Mouse (Mus musculus): ENCODE data around the gene Jag2.

Gene Jag2

GRCm38 (mm10) chr12:112940710-112941109, 11.1 kb upstream of the Jag2 start:
- no peak for DNase-seq

GRCm38 (mm10) chr12:112940238-112940637, 10.7 kb upstream of the Jag2 start:
- no peak for DNase-seq

GRCm38 (mm10) chr12:112938873-112939565, 9.4 kb upstream of the Jag2 start:
- peak; percentile 72 to 78 for DNase-seq

- no peak for DNase-seq
These were observed 8.8 kb upstream of the Jag2 start for GRCm38 (mm10) chr12:112938366-112938765.

- no peak for DNase-seq
These were observed 8.3 kb upstream of the Jag2 start for GRCm38 (mm10) chr12:112937906-112938305.

- no peak for DNase-seq
These were observed 3.1 kb upstream of the Jag2 start for GRCm38 (mm10) chr12:112932647-112933046.

GRCm38 (mm10) chr12:112928401-112929241, 955 bp downstream of the Jag2 start:
- DNase-seq = peak in 1 of 2 experiments; percentile 26

- DNase-seq = no peak
These were observed 2.3 kb downstream of the Jag2 start for GRCm38 (mm10) chr12:112927265-112927664.

- DNase-seq = no peak
These were observed 3.6 kb downstream of the Jag2 start for GRCm38 (mm10) chr12:112925950-112926349.

GRCm38 (mm10) chr12:112922541-112922940, 7.0 kb downstream of the Jag2 start:
- DNase-seq = no peak

- DNase-seq = no peak
These were observed 8.1 kb downstream of the Jag2 start for GRCm38 (mm10) chr12:112921518-112921917.

GRCm38 (mm10) chr12:112917906-112918305, 11.7 kb downstream of the Jag2 start:
- no peak for DNase-seq

GRCm38 (mm10) chr12:112917486-112917885, 12.1 kb downstream of the Jag2 start:
- no peak for DNase-seq

- DNase-seq = no peak
These were observed 12.7 kb downstream of the Jag2 start for GRCm38 (mm10) chr12:112916698-112917400.

- no peak for DNase-seq
These were observed 14.0 kb downstream of the Jag2 start for GRCm38 (mm10) chr12:112915587-112915986.

GRCm38 (mm10) chr12:112914527-112914926, 15.0 kb downstream of the Jag2 start:
- DNase-seq = no peak

GRCm38 (mm10) chr12:112912951-112913745, 16.4 kb downstream of the Jag2 start:
- peak; percentile 50 to 65 for DNase-seq

- no peak for DNase-seq
These were observed 17.9 kb downstream of the Jag2 start for GRCm38 (mm10) chr12:112911701-112912100.

GRCm38 (mm10) chr12:112908991-112909390, 20.6 kb downstream of the Jag2 start:
- DNase-seq = no peak

- DNase-seq = no peak
These were observed 24.6 kb downstream of the Jag2 start for GRCm38 (mm10) chr12:112905001-112905400.

GRCm38 (mm10) chr12:112903941-112904340, 25.6 kb downstream of the Jag2 start:
- no peak for DNase-seq

GRCm38 (mm10) chr12:112900641-112901040, 28.9 kb downstream of the Jag2 start:
- no peak for DNase-seq

GRCm38 (mm10) chr12:112898960-112899359, 30.6 kb downstream of the Jag2 start:
- no peak for DNase-seq
